Mouse (Mus musculus) T-helper 17 cell (primary cell): ENCODE measurements at regions not wholly inside any gene's neighbourhood (a gene's known extent, or its start where the extent isn't known, plus 50 kb on each side); places are given as distances from the start of the nearest gene placed in this dataset.

Experiments used
- in situ Hi-C, 2 experiments: fragments of 300-600 bp; cut with MboI, MseI; formaldehyde crosslinking; loops; 1 replicate in 1 of 2; 2 replicates in 1 of 2; pipeline ENCODE4 v1.15.1; 2025; ENCODE audit warnings: high pct_unique_total_duplicates in 2 of 2

- in situ Hi-C loops, result loop anchor here (5.0 to 25.0 kb wide), 2 partner anchors 804 to 814 kb away; no protein-coding TSS in a partner anchor
Observed at GRCm38 (mm10) chr9:73173589-73174247, 60.5 kb downstream of the Rsl24d1 start.

- in situ Hi-C loops, result no loop called here
Observed at GRCm38 (mm10) chr9:73176645-73177044, 63.4 kb downstream of the Rsl24d1 start.

DNA sequence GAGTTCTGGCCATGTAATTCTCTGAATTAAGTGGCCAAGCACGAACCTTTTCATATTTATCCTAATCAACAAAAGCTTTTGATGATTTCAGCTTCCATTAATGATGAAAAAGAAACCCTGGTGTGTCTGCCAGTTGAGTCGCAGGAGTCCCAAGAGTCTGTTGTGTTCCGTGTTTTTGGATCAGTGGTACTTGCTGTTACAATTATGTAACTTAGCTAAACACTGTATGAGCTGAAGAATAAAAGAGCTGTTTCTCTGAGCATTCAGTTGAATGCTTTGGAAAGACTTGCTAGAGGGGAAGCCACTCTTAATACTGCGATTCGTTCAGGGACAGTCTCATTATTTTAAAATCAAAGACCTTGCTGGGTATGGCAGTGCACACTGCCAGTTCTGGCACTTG, 70.1 kb downstream of the Rsl24d1 start:
- in situ Hi-C loops, result no loop called here

GRCm38 (mm10) chr9:73184908-73185307, 71.7 kb downstream of the Rsl24d1 start:
- in situ Hi-C loops, result no loop called here

GRCm38 (mm10) chr9:73192271-73192785, 79.1 kb downstream of the Rsl24d1 start:
- in situ Hi-C loops, result no loop called here

DNA sequence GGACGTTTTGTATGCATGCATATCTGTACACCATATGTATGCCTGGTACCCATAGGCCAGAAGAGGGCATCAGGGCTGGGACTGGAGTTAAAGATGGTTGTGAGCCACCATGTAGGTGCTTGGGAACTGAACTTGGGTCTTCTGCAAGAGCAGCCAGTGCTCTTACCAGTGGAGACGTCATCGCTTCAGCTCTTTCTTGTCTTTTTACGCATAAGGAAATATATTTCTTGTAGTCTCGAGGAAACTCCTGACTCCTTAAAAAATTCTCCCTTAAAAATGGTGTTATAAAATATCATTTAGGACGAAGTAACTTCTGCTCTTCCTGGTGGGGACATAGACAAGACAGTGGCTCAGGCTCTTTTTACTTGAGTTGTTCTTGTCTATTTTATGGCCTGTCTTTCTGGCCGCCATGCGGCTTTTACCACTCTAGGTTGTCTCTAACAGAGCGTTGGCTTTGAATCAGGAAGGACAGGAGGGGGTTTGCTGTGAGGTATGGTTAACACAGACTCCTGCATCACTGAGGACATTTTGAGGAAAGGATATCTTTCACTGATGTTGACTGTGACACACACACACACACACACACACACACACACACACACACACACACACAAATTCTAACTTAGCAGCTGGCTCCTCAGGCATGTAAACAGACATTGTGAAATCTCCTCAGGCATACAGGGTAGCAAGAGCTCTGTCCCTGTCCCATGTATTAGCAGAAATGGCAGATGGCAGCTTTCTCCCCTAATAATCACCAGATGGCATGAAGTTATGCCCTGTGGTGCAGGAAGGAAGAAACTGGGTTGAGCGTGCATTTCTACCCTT, 85.2 kb downstream of the Rsl24d1 start:
- in situ Hi-C loops, result no loop called here

- in situ Hi-C loops, result no loop called here
Observed at GRCm38 (mm10) chr9:73223111-73223510, 109.9 kb downstream of the Rsl24d1 start.

DNA sequence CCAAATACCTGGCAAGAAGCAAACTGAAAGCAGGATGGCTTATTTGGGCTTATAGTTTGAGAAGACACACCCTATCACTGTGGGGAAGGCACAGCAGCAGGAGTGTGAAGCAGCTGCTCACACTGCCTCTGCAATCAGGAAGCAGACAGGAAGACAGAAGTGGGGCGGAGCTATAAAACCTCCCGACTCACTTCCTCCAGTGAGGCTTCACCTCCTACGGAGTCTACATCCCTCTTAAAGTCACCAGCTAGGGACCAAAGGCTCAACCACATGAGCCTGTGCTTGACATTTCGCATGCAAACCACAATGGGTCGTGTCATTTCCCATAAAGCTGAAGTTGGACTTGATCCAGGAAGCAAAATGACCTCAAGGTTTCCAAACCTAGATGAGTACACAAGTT, 127.0 kb downstream of the Rsl24d1 start:
- in situ Hi-C loops, result no loop called here

- in situ Hi-C loops, result no loop called here
Observed at GRCm38 (mm10) chr9:73242521-73243308, 129.5 kb downstream of the Rsl24d1 start.

- in situ Hi-C loops, result no loop called here
Observed at GRCm38 (mm10) chr9:73244177-73244576, 131.0 kb downstream of the Rsl24d1 start.

GRCm38 (mm10) chr9:73245524-73245923, 132.3 kb downstream of the Rsl24d1 start:
- in situ Hi-C loops, result no loop called here

- in situ Hi-C loops, result loop anchor here in 1 of 2 experiments (5.0 kb wide), 1 partner anchor 51 kb away; no protein-coding TSS in a partner anchor
Observed at GRCm38 (mm10) chr9:73258171-73258570, 144.9 kb downstream of the Rsl24d1 start.

- in situ Hi-C loops, result loop anchor here in 1 of 2 experiments (5.0 kb wide), 1 partner anchor 51 kb away; no protein-coding TSS in a partner anchor
Observed at GRCm38 (mm10) chr9:73258640-73259039, 145.4 kb downstream of the Rsl24d1 start.

- in situ Hi-C loops, result no loop called here
Observed at GRCm38 (mm10) chr9:73262711-73263110, 149.5 kb downstream of the Rsl24d1 start.

DNA sequence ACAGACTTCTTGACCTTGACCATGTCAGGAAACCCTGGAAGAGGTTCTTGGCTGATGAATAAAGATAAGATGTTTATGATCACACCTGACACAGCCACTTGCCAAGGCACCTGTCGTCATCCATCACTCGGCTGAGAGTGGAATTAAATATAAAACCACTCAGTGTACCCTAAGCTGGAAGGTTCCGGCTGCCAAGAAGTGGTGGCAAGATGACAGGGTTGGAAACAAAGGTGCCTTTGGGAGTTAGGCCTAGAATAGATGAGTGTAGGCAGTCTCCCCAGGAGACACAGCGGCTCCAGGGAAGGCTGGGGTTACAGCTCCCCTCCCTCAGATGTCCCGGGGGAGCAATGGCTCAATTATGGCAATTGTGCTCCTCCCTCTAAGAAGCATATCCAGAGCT, 157.0 kb downstream of the Rsl24d1 start:
- in situ Hi-C loops, result no loop called here

DNA sequence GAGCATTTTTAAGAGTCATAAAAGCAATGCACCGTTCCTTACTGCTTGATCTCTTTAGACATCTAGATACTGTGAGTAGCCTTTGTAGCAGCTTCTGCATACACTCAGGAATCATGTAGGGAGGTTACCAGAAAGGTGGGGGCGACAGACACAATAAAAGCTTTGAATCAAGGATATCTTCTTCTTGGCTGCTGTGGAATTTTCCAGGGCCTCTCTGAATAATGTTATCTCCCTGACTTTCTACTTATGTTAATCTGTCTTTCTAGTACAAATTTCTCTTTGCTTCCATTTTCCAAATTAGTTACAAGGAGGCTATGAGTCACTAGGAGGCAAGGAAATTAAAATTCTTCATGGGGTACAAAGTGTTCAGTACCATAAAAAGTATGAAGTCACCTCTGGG, 159.4 kb downstream of the Rsl24d1 start:
- in situ Hi-C loops, result no loop called here

DNA sequence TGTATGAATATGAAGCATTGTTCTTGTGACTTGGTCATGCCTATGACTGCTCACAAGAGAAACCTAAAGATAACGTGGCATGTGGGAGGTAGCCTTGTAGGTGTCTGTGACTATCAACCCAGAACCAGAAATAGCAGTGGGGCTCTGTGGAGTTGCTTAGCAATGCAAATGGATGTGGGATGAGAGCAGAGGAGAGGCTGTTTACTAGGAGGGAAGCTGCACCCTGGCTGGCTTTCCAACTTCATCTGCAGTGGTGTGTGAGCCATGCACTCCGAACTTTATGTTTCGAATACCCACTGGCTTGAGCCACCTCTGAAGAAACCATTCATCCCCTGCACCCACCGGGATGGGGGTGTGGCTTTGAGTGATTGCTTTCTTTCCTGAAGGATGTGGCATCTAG, 160.5 kb downstream of the Rsl24d1 start:
- in situ Hi-C loops, result no loop called here

DNA sequence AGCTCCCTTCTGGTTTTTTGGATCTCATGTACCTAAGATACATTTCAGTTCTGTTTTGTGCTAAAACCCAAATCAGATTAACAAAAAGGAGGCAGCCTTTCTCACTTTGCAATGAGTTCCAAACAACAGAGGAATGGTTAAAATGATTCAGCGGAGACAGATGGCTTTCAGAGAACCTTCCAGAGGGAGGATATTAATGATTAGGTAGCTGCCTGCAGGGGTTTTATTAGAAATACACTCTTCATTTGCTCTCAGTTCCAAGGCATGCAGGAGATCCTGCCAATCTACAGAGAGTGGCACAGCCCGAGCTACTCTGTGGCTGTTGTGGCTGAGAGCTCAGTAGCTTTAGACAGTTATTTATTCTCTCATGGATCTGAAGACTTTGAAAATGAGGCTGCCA, 162.4 kb downstream of the Rsl24d1 start:
- in situ Hi-C loops, result no loop called here

- in situ Hi-C loops, result no loop called here
Observed at GRCm38 (mm10) chr9:73295287-73295686, 182.1 kb downstream of the Rsl24d1 start.

- in situ Hi-C loops, result no loop called here
Observed at GRCm38 (mm10) chr9:73302156-73302918, 189.1 kb downstream of the Rsl24d1 start.

- in situ Hi-C loops, result no loop called here
Observed at GRCm38 (mm10) chr9:73317048-73317447, 203.8 kb downstream of the Rsl24d1 start.
